Mouse (Mus musculus): ENCODE results near the gene Kif11. TPM values are rescaled to one million over a fixed set of nuclear protein-coding genes. Genes with fewer than 3 reads are reported as not detected.

The Kif11 gene
- polyA plus RNA-seq, 1 experiment from 2014 or later, result 69.1 TPM

- peak overlapping the region; percentile 59 for H3K4me2 ChIP-seq
- under 1% methylated on average over 73 of the region's 77 CpGs for WGBS
- peak overlapping the region; percentile 39 for H3K4me3 ChIP-seq
- H3K27ac ChIP-seq, result no peak overlapping the region
- H3K4me1 ChIP-seq, result peaks cover 17% of the 10 kb centered on the region
- peaks cover 97% of the 10 kb centered on the region for H3K27me3 ChIP-seq
- no peaks in the 10 kb centered on the region for H3K36me3 ChIP-seq (ENCODE audit: poor library complexity, severe bottlenecking)
- H3K9me3 ChIP-seq (replicated peaks), result no peaks in the 10 kb centered on the region
- no peak overlapping the region for H3K9ac ChIP-seq
- peak; percentile 34; the same call in 1 of the 2 replicates for ATAC-seq
Measured at GRCm38 (mm10) chr19:37435041-37435852, 59.0 kb downstream of the Kif11 start.

GRCm38 (mm10) chr19:37435853-37436174 lies 59.6 kb downstream of the Kif11 start:
- no peak overlapping the region for H3K4me3 ChIP-seq
- 5% methylated on average over 10 of the region's 10 CpGs for WGBS
- H3K9ac ChIP-seq, result no peak overlapping the region
- no peaks in the 10 kb centered on the region for H3K36me3 ChIP-seq (ENCODE audit: poor library complexity, severe bottlenecking)
- no peaks in the 10 kb centered on the region for H3K9me3 ChIP-seq (replicated peaks)
- H3K4me2 ChIP-seq, result no peak overlapping the region
- ATAC-seq, result no peak
- no peak overlapping the region for H3K27ac ChIP-seq
- H3K27me3 ChIP-seq, result peaks cover 95% of the 10 kb centered on the region
- peaks cover 17% of the 10 kb centered on the region for H3K4me1 ChIP-seq

DNA sequence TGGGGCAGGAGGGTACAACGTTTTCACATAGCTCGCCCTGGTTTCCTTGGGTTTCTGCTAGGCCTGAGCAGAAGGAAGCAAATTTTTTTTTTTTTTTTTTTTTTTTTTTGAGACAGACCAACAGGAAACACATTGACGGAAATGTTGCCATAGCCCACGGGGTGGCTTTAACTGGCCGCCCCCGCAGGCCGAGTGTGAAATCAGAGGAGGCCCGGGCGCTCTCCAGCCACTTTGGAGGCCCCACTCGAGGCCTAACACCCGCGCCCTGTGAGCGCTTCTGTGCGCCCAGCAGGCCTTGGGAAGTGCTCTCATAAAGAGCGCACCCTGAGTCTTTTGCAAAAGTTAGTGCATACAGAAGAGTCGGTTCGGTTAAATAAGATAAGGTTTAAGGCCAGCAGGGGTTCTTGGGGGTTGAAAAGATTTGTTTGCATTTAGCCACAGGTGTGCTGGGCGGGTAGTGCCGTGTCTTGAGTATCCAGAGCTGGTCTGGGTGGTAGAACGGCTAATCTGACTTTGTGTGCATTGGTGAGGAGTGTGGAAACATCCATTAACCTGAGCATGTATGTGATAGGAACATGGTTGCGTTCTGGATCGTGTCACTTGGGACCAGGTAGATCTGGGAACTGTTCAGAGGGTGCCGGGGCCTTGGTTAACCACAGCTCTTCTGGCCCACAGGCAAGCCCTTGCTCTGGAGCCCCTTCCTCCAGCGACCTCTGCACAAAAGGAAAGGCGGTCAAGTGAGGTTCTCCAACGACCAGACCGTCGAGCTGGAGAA lies 60.5 kb downstream of the Kif11 start:
- no peaks in the 10 kb centered on the region for H3K36me3 ChIP-seq (ENCODE audit: poor library complexity, severe bottlenecking)
- no peaks in the 10 kb centered on the region for H3K9me3 ChIP-seq (replicated peaks)
- H3K27ac ChIP-seq, result no peak overlapping the region
- peaks cover 17% of the 10 kb centered on the region for H3K4me1 ChIP-seq
- no peak overlapping the region for H3K9ac ChIP-seq
- peaks cover 95% of the 10 kb centered on the region for H3K27me3 ChIP-seq
- H3K4me3 ChIP-seq, result 0 out of 2 replicates have a peak overlapping the region, but pooled peaks have one; percentile 3
- ATAC-seq, result no peak
- 2% methylated on average over 28 of the region's 28 CpGs for WGBS
- no peak overlapping the region for H3K4me2 ChIP-seq

DNA sequence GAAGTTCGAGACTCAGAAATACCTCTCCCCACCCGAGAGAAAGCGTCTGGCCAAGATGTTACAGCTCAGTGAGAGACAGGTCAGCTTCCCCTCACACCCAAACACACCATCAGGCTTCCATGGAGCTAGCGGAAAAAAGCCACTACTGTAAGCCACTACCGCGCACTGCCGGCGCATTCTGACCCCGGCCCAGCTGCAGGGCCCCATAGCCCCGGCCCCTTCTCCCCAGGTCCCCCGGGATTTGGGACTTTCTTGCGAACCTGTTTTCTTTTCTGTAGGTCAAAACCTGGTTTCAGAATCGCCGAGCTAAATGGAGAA lies 61.0 kb downstream of the Kif11 start:
- no peaks in the 10 kb centered on the region for H3K36me3 ChIP-seq (ENCODE audit: poor library complexity, severe bottlenecking)
- H3K9ac ChIP-seq, result no peak overlapping the region
- WGBS, result 7% methylated on average over 14 of the region's 14 CpGs
- ATAC-seq, result no peak
- H3K4me1 ChIP-seq, result peaks cover 17% of the 10 kb centered on the region
- H3K27ac ChIP-seq, result no peak overlapping the region
- no peaks in the 10 kb centered on the region for H3K9me3 ChIP-seq (replicated peaks)
- no peak overlapping the region for H3K4me2 ChIP-seq
- peaks cover 94% of the 10 kb centered on the region for H3K27me3 ChIP-seq
- H3K4me3 ChIP-seq, result no peak overlapping the region

- WGBS, result 71% methylated on average over 4 of the region's 4 CpGs
- ATAC-seq, result no peak
- no peak overlapping the region for H3K4me2 ChIP-seq
- peaks cover 68% of the 10 kb centered on the region for H3K27me3 ChIP-seq
- H3K36me3 ChIP-seq (ENCODE audit: poor library complexity, severe bottlenecking), result no peaks in the 10 kb centered on the region
- H3K27ac ChIP-seq, result no peak overlapping the region
- no peak overlapping the region for H3K4me3 ChIP-seq
- H3K9me3 ChIP-seq (replicated peaks), result no peaks in the 10 kb centered on the region
- H3K9ac ChIP-seq, result no peak overlapping the region
- peaks cover 4% of the 10 kb centered on the region; the same call in 1 of the 2 replicates for H3K4me1 ChIP-seq
Measured at GRCm38 (mm10) chr19:37440181-37440580, 64.0 kb downstream of the Kif11 start.

GRCm38 (mm10) chr19:37440708-37441475 lies 64.7 kb downstream of the Kif11 start:
- Histone ChIP-seq H3K36me3 (ENCODE audit: poor library complexity, severe bottlenecking) (no peaks in the 10 kb centered on the region), H3K4me1 (no peaks in the 10 kb centered on the region), H3K27me3 (peaks cover 61% of the 10 kb centered on the region), H3K27ac (no peak overlapping the region), H3K9ac (no peak overlapping the region), H3K9me3 (replicated peaks) (no peaks in the 10 kb centered on the region), H3K4me3 (no peak overlapping the region), H3K4me2 (no peak overlapping the region)
- WGBS, result 75% methylated on average over 16 of the region's 16 CpGs
- ATAC-seq, result no peak

DNA sequence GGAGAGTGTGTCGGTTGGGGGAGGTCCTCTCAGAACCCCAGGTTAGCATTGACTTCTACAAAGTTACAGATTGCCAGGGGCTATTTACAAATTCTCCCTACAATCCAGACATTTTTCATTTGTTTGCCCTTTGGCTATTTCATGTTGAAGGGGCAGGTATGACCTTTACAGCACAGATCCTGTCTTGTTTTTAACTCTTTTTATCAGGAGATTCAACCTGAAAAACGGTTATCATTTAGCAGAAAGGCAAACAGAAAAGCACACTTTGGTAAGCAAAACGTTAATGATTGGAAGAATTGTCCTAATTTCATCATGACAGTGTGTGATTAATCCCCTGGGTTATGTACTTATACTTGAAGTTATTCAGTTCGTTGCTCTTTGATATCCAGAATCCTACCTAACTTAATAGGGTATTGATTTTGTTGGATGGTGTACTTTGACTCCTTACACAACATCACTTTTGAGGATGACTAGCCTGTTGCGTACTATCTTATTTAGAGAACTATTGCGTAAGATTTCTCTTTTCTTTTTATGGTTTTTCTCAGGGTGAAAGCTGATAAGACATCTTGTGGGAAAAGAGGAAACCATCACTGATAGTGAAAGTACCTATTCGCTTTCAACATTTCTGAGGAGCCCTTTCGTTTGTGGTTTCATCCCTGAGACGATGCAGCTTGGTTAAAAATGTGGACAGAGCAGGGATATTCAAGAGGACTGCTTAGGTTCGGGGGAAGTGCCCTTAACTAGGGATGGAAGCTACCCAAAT lies 66.5 kb downstream of the Kif11 start:
- no peaks in the 10 kb centered on the region for H3K36me3 ChIP-seq (ENCODE audit: poor library complexity, severe bottlenecking)
- H3K4me3 ChIP-seq, result no peak overlapping the region
- no peak for ATAC-seq

DNA sequence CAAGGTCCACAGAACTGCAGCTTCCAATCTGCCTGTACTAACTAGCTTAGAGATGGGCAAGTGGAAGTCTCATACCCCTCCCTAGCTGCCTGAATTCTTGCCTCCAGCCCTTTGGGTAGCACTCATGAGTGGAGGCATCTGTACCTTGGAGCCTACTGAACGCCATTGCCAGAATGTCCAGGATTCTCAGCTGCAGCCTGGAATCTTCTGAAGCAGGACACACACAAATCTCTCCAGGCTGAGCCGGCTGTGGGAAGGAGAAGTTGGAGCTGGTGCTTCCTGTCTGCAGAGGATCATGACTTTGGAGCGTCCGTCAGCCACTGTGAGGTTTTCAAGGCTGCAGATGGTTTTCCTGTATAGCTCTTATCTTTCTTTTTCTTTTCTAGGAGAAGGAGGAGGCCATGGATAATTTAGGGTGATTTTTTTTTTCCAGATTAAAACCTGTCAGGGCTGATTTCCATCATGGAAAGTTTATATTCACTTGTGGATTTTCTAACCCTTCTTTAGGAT lies 67.5 kb downstream of the Kif11 start:
- 79% methylated on average over 4 of the region's 4 CpGs for WGBS
- Histone ChIP-seq H3K36me3 (ENCODE audit: poor library complexity, severe bottlenecking) (no peaks in the 10 kb centered on the region), H3K27me3 (peaks cover 35% of the 10 kb centered on the region), H3K9ac (no peak overlapping the region), H3K4me1 (no peaks in the 10 kb centered on the region), H3K4me2 (no peak overlapping the region), H3K9me3 (replicated peaks) (no peaks in the 10 kb centered on the region), H3K4me3 (no peak overlapping the region), H3K27ac (no peak overlapping the region)
- no peak for ATAC-seq

More for the DNA sequence above, 66.5 kb downstream of the Kif11 start:
- H3K9ac ChIP-seq, result no peak overlapping the region
- H3K4me1 ChIP-seq, result no peaks in the 10 kb centered on the region
- no peak overlapping the region for H3K4me2 ChIP-seq
- peaks cover 42% of the 10 kb centered on the region for H3K27me3 ChIP-seq
- WGBS, result 80% methylated on average over 10 of the region's 10 CpGs
- H3K9me3 ChIP-seq (replicated peaks), result no peaks in the 10 kb centered on the region
- no peak overlapping the region for H3K27ac ChIP-seq

- Histone ChIP-seq H3K36me3 (ENCODE audit: poor library complexity, severe bottlenecking) (no peaks in the 10 kb centered on the region), H3K27me3 (no peaks in the 10 kb centered on the region), H3K9me3 (replicated peaks) (no peaks in the 10 kb centered on the region), H3K4me3 (no peak overlapping the region), H3K9ac (no peak overlapping the region), H3K27ac (no peak overlapping the region), H3K4me2 (no peak overlapping the region), H3K4me1 (no peaks in the 10 kb centered on the region)
- WGBS, result 85% methylated on average over 5 of the region's 5 CpGs
- no peak for ATAC-seq
Measured at GRCm38 (mm10) chr19:37448212-37448611, 72.0 kb downstream of the Kif11 start.

GRCm38 (mm10) chr19:37449246-37449645 lies 73.0 kb downstream of the Kif11 start:
- no peaks in the 10 kb centered on the region for H3K27me3 ChIP-seq
- H3K4me3 ChIP-seq, result no peak overlapping the region
- 89% methylated on average over 3 of the region's 3 CpGs for WGBS
- no peak overlapping the region for H3K4me2 ChIP-seq
- H3K9ac ChIP-seq, result no peak overlapping the region
- ATAC-seq, result no peak
- no peaks in the 10 kb centered on the region for H3K4me1 ChIP-seq
- H3K9me3 ChIP-seq (replicated peaks), result no peaks in the 10 kb centered on the region
- no peaks in the 10 kb centered on the region for H3K36me3 ChIP-seq (ENCODE audit: poor library complexity, severe bottlenecking)
- H3K27ac ChIP-seq, result no peak overlapping the region

DNA sequence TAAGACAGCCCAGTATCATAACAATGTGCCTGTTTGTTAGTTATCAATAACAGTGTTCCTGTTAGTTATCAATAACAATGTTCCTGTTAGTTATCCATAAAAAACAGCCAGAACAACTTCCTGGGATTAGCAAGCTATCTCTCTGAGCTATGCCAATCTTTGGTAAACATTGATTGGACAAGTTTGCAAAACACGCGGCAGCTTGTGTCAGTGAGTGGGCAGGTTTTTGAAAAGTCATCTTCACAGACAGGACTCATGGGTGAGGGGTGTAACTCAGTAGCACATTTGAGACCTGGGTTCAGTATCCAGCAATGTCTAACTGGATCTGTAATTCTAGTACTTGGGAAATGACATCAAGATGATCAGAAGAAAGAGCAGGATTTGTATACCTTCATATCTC lies 79.3 kb downstream of the Kif11 start:
- no peaks in the 10 kb centered on the region for H3K36me3 ChIP-seq (ENCODE audit: poor library complexity, severe bottlenecking)
- H3K4me1 ChIP-seq, result no peaks in the 10 kb centered on the region
- H3K9me3 ChIP-seq (replicated peaks), result 0 out of 2 replicates have a peak, but pooled peaks cover under 1% of the 10 kb centered on the region
- H3K27ac ChIP-seq, result no peak overlapping the region
- H3K4me3 ChIP-seq, result no peak overlapping the region
- H3K27me3 ChIP-seq, result no peaks in the 10 kb centered on the region
- 99% methylated on average over 2 of the region's 2 CpGs for WGBS
- no peak overlapping the region for H3K9ac ChIP-seq
- ATAC-seq, result no peak
- H3K4me2 ChIP-seq, result no peak overlapping the region

All from forebrain, embryonic 13.5 days (tissue).